Mouse (Mus musculus) CH12.LX (cell line): Measurements from ENCODE around the gene Pdcd7.

Experiments used
- CTCF ChIP-seq, 2 experiments: IDR thresholded peaks in 1 of 2; conservative IDR thresholded peaks in 1 of 2; 2 replicates each; pipeline ENCODE4 v1.5.1; 2011 to 2012; ENCODE audit warnings: low read depth in 2 of 2, low read length in 2 of 2, improper control_type of control experiment in 1 of 2, inconsistent platforms in 1 of 2, mild to moderate bottlenecking in 1 of 2, moderate library complexity in 1 of 2
- ETS1 ChIP-seq: conservative IDR thresholded peaks from 2 replicates; pipeline ENCODE4 v1.6.1; 2012; ENCODE audit warnings: low read depth, mild to moderate bottlenecking, inconsistent platforms, low read length, improper control_type of control experiment, moderate library complexity
- POLR2A ChIP-seq: IDR thresholded peaks from 2 replicates; pipeline ENCODE4 v1.6.1; 2011; ENCODE audit warnings: low read depth, mild to moderate bottlenecking, improper control_type of control experiment, low read length
- USF2 ChIP-seq: conservative IDR thresholded peaks from 2 replicates; pipeline ENCODE4 v1.6.1; 2011; ENCODE audit warnings: low read depth, low read length, improper control_type of control experiment
- ZMIZ1 ChIP-seq: IDR thresholded peaks from 2 replicates; pipeline ENCODE4 v1.6.1; 2012; ENCODE audit warnings: low read depth, mild to moderate bottlenecking, inconsistent platforms, low read length, improper control_type of control experiment

GRCm38 (mm10) chr9:65325971-65326370, 19.9 kb upstream of the Pdcd7 start:
- TF ChIP-seq USF2 (no peak), CTCF (conservative IDR thresholded peaks at IDR 0.05 in 1 of 2, IDR thresholded peaks at IDR 0.05 in 1 of 2; ENCODE audit: low read depth in 2 of 2, low read length in 2 of 2) (no peak), ETS1 (no peak), ZMIZ1 (no peak), POLR2A (no peak)
